Mouse (Mus musculus) T-helper 2 cell (primary cell): ENCODE results near the gene Gm17604.

ENCODE experiments used
- in situ Hi-C: fragments of 300-600 bp; cut with MboI, MseI; formaldehyde crosslinking; loops from one replicate; pipeline ENCODE4 v1.15.1; 2025; ENCODE audit warnings: high pct_unique_total_duplicates

Gm17604 gene

GRCm38 (mm10) chrX:165004779-165005324 lies at the start of gene Gm17604:
Gm17604 (minus strand) TSS chrX:165004829.
- in situ Hi-C loops: no loop called here

- in situ Hi-C loops: no loop called here
Measured at GRCm38 (mm10) chrX:165049929-165050328, 45.3 kb upstream of the Gm17604 start.

- in situ Hi-C loops: no loop called here
Measured at GRCm38 (mm10) chrX:165003141-165003540, 1.5 kb downstream of the Gm17604 start.

- in situ Hi-C loops: loop anchor here (10.0 kb wide), 1 partner anchor 545 kb away; the partner anchor contains the start of gene Asb11
Measured at GRCm38 (mm10) chrX:164980193-164980775, 24.3 kb downstream of the Gm17604 start, which contains the start of the genes Mospd2 and Fancb. Mospd2 (minus strand) TSS chrX:164980375. Fancb (plus strand) TSS chrX:164980592.

GRCm38 (mm10) chrX:164978866-164979265 lies 25.8 kb downstream of the Gm17604 start:
- in situ Hi-C loops: no loop called here

GRCm38 (mm10) chrX:164971206-164971605 lies 33.4 kb downstream of the Gm17604 start:
- in situ Hi-C loops: no loop called here

- in situ Hi-C loops: no loop called here
Measured at GRCm38 (mm10) chrX:164965750-164966448, 38.7 kb downstream of the Gm17604 start.
